Mouse (Mus musculus) kidney, postnatal 0 days (tissue): Measurements from ENCODE around the gene BC049715. TPM values are rescaled to one million over a fixed set of nuclear protein-coding genes. Genes with fewer than 3 reads are reported as not detected.

Experiments used
- ATAC-seq: fragments of 200-750 bp; cut with Nextera tagmentation; replicated peaks from 2 replicates; pipeline ENCODE4 v1.8.0; 2017; ENCODE audit warnings: low read depth, moderate number of reproducible peaks, moderate TSS enrichment, moderate library complexity; ENCODE audit not compliant: low FRiP score
- DNase-seq: peaks from one replicate; pipeline ENCODE4 v3.0.0-alpha.2; 2016; ENCODE audit warnings: low spot score
- H3K27ac ChIP-seq: fragments of 300-500 bp; sonication (generic); 2 replicates; pipeline ENCODE4 v1.5.1; 2014; ENCODE audit warnings: mild to moderate bottlenecking
- H3K27me3 ChIP-seq: fragments of 300-500 bp; sonication (generic); 2 replicates; pipeline ENCODE4 v1.6.1; 2014; ENCODE audit warnings: low read length, mixed read lengths; ENCODE audit not compliant: insufficient read depth
- H3K36me3 ChIP-seq: fragments of 300-500 bp; sonication (generic); 2 replicates; pipeline ENCODE4 v1.6.1; 2014; ENCODE audit warnings: low read length, mixed read lengths; ENCODE audit not compliant: insufficient read depth
- H3K4me1 ChIP-seq: fragments of 300-500 bp; sonication (generic); replicated peaks from 2 replicates; pipeline ENCODE4 v1.6.1; 2014; ENCODE audit warnings: antibody characterized with exemption, low read length, mixed read lengths; ENCODE audit not compliant: insufficient read depth
- H3K4me2 ChIP-seq: fragments of 300-500 bp; sonication (generic); 2 replicates; pipeline ENCODE4 v1.6.1; 2014; ENCODE audit warnings: mild to moderate bottlenecking, low read length, moderate library complexity, mixed read lengths
- H3K4me3 ChIP-seq: fragments of 300-500 bp; sonication (generic); replicated peaks from 2 replicates; pipeline ENCODE4 v1.5.1; 2014; ENCODE audit warnings: low read depth, low read length
- H3K9ac ChIP-seq: fragments of 300-500 bp; sonication (generic); 2 replicates; pipeline ENCODE4 v1.6.1; 2014; ENCODE audit warnings: low read depth, low read length
- H3K9me3 ChIP-seq: fragments of 300-500 bp; sonication (generic); replicated peaks from 2 replicates; pipeline ENCODE4 v1.6.1; 2016; ENCODE audit warnings: low read length, inconsistent platforms, mixed read lengths
- CTCF ChIP-seq: IDR thresholded peaks from 2 replicates; pipeline ENCODE4 v1.5.1; 2016; ENCODE audit warnings: antibody characterized with exemption, low read depth, mild to moderate bottlenecking, moderate library complexity
- WGBS: fragments of 180-500 bp; shearing (Covaris S2); extraction: QIAGEN DNeasy Blood & Tissue Kit; methylation state at CpG from one replicate; pipeline ENCODE4 v1.1.7; 2014; 5-methylcytosine and 5-hydroxymethylcytosine counted together
- polyA plus RNA-seq: library from polyadenylated mRNA; unstranded; fragments of >200 nt; fragmentation: Nextera tagmentation; extraction: Ambion mirVana; gene quantifications from 2 replicates; pipeline ENCODE4 v1.2.1, GENCODE M21; 2015

Gene BC049715
- polyA plus RNA-seq, 1 experiment from 2014 or later: 2.1 TPM

- peaks cover 7% of the 10 kb centered on the region for H3K4me1 ChIP-seq
- DNase-seq (no peak), ATAC-seq (no peak)
- H3K9me3 ChIP-seq: no peaks in the 10 kb centered on the region
- 48% methylated on average over 18 of the region's 18 CpGs for WGBS
- peak overlapping the region; percentile 1; the same call in 1 of the 2 replicates for H3K9ac ChIP-seq
- peak overlapping the region; percentile 13; the same call in 1 of the 2 replicates for H3K27ac ChIP-seq
- peaks cover 7% of the 10 kb centered on the region for H3K36me3 ChIP-seq
- H3K27me3 ChIP-seq: no peaks in the 10 kb centered on the region
- peak overlapping the region; percentile 61; the same call in 1 of the 2 replicates for H3K4me3 ChIP-seq
- H3K4me2 ChIP-seq: peak overlapping the region; percentile 87
- TF ChIP-seq CTCF: no peak
Observed at GRCm38 (mm10) chr6:136807395-136808013, 19.9 kb upstream of the BC049715 start.

DNA sequence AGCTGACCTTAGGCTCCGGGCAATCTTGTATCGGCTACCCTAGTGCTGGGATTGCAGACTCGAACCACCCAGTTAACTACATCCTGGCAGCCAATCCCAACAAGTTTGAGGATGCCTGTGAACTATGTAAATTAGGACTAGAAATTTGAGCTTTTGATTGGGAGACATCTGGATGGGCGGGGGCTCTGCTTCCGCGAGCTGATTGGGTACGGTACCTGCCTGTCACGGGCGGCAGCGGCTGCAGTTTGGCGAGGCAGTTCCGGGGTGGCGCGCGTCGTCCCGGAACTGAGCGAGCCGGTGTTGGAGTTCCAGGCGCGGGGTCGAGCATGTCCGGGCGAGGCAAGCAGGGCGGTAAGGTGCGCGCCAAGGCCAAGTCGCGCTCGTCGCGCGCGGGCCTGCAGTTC is 19.4 kb upstream of the BC049715 start, which contains the start of gene H2afj:
Gene H2afj, plus strand, starts transcription at position 231 of the 404 bp plus-strand sequence.
- H3K9ac ChIP-seq: peak within 1 kb of the TSS; percentile 68
- DNase-seq: peak; percentile 98
- H3K27ac ChIP-seq: peak within 1 kb of the TSS; percentile 84

DNA sequence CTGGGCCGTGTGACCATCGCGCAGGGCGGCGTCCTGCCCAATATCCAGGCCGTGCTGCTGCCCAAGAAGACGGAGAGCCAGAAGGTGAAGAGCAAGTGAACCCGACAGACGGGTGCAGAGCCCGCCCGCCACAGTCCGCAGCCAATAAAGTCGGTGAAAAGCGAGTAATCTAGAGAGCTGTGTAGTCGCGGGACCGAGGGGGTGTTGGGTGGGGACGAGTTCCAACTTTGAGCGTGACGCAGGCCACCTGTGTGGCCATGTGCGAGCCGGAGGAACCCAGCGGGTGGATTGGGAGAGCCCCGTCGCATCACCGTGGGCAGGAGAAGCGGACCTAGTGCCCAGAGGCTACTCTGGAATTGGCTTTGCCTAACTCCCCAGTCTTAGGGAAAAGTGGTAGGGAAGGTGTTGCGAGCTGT is 18.8 kb upstream of the BC049715 start:
- Histone ChIP-seq H3K4me1 (peaks cover 7% of the 10 kb centered on the region), H3K4me3 (peak overlapping the region; percentile 61), H3K9me3 (no peaks in the 10 kb centered on the region), H3K4me2 (peak overlapping the region; percentile 87), H3K27ac (peak overlapping the region; percentile 84; the same call in 1 of the 2 replicates), H3K9ac (peak overlapping the region; percentile 68), H3K27me3 (no peaks in the 10 kb centered on the region), H3K36me3 (peaks cover 16% of the 10 kb centered on the region)
- ATAC-seq (peak; percentile 22; the same call in 1 of the 2 replicates), DNase-seq (no peak)
- 0% methylated on average over 23 of the region's 28 CpGs for WGBS
- TF ChIP-seq CTCF: no peak

More for the DNA sequence above, 19.4 kb upstream of the BC049715 start, which contains the start of gene H2afj:
- H3K9me3 ChIP-seq: no peaks in the 10 kb centered on the region
- peak within 1 kb of the TSS; percentile 61 for H3K4me3 ChIP-seq
- H3K36me3 ChIP-seq: peaks cover 11% of the 10 kb centered on the region
- TF ChIP-seq CTCF: no peak
- 1% methylated on average over 34 of the region's 34 CpGs for WGBS
- H3K4me1 ChIP-seq: peaks cover 7% of the 10 kb centered on the region
- H3K4me2 ChIP-seq: peak within 1 kb of the TSS; percentile 87
- peak; percentile 92 for ATAC-seq
- no peaks in the 10 kb centered on the region for H3K27me3 ChIP-seq

GRCm38 (mm10) chr6:136809077-136809476 is 18.3 kb upstream of the BC049715 start:
- WGBS: 35% methylated on average over 14 of the region's 14 CpGs
- H3K4me1 ChIP-seq: peaks cover 7% of the 10 kb centered on the region
- H3K36me3 ChIP-seq: peaks cover 20% of the 10 kb centered on the region
- no peak for TF ChIP-seq CTCF
- no peak for DNase-seq
- H3K4me3 ChIP-seq: peak overlapping the region; percentile 61
- H3K4me2 ChIP-seq: peak overlapping the region; percentile 87
- H3K9me3 ChIP-seq: no peaks in the 10 kb centered on the region
- no peak for ATAC-seq
- H3K27ac ChIP-seq: 0 out of 2 replicates have a peak overlapping the region, but pooled peaks have one; percentile 84
- no peaks in the 10 kb centered on the region for H3K27me3 ChIP-seq
- H3K9ac ChIP-seq: peak overlapping the region; percentile 68

- no peak overlapping the region for H3K9ac ChIP-seq
- peaks cover 26% of the 10 kb centered on the region for H3K36me3 ChIP-seq
Observed at GRCm38 (mm10) chr6:136809673-136810072, 17.8 kb upstream of the BC049715 start.

DNA sequence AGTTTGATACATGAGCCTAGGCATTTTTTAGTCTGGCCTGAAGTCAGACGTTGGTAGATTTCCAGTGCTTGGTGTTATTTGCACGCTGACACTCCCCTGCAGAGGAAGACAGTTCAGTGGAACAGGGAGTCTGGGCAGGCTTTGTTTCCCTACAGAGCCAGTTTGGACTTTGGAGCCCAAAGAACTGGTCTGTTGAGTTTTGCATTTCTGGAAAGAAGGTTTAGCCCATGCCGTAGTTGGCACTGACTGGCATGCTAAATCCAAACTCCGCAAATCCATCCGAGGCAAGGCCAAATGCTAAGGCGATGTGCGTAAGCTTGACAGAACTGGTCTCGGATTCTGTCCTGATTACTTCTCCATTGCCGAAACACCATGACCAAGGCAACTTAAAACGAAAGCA is 16.2 kb upstream of the BC049715 start:
- Histone ChIP-seq H3K4me3 (no peak overlapping the region), H3K27ac (no peak overlapping the region), H3K9me3 (no peaks in the 10 kb centered on the region), H3K9ac (no peak overlapping the region), H3K36me3 (peaks cover 34% of the 10 kb centered on the region), H3K4me2 (no peak overlapping the region), H3K27me3 (no peaks in the 10 kb centered on the region), H3K4me1 (peaks cover 7% of the 10 kb centered on the region)
- TF ChIP-seq CTCF: no peak
- no peak for DNase-seq
- no peak for ATAC-seq
- 85% methylated on average over 10 of the region's 10 CpGs for WGBS

More at GRCm38 (mm10) chr6:136809673-136810072, 17.8 kb upstream of the BC049715 start:
- Histone ChIP-seq H3K9me3 (no peaks in the 10 kb centered on the region), H3K4me3 (peak overlapping the region; percentile 61), H3K27ac (no peak overlapping the region), H3K4me2 (peak overlapping the region; percentile 87), H3K27me3 (no peaks in the 10 kb centered on the region), H3K4me1 (peaks cover 7% of the 10 kb centered on the region)
- TF ChIP-seq CTCF: no peak
- WGBS: 69% methylated on average over 13 of the region's 13 CpGs
- ATAC-seq (no peak), DNase-seq (no peak)
